Mouse (Mus musculus): ENCODE results near the gene Arhgef3. TPM values are rescaled to one million over a fixed set of nuclear protein-coding genes. Genes with fewer than 3 reads are reported as not detected.

Arhgef3 gene
- polyA plus RNA-seq, 1 experiment: 40.2 TPM

- DNase-seq (ENCODE audit: extremely low spot score in 1 of 2, low spot score in 1 of 2): no peak
Measured at GRCm38 (mm10) chr14:27446963-27447362, 332.3 kb downstream of the Arhgef3 start.

Other genes with a start within 250 kb of the Arhgef3 start
- 0.14 and 0.19 TPM in 2 replicates for gene Asb14, start 220.3 kb upstream of the Arhgef3 start, polyA plus RNA-seq (2012; rRNA removed)
- 36.1 and 37.0 TPM in 2 replicates for gene Appl1, start 143.7 kb upstream of the Arhgef3 start, polyA plus RNA-seq (2012; rRNA removed)
- gene Hesx1, start 120.5 kb upstream of the Arhgef3 start, polyA plus RNA-seq (2012; rRNA removed): not detected in 2 replicates
- 2.0 and 2.5 TPM in 2 replicates for gene Il17rd, start 76.0 kb upstream of the Arhgef3 start, polyA plus RNA-seq (2012; rRNA removed)

All from frontal cortex, adult 2 months (tissue).